Mouse (Mus musculus): ENCODE measurements at regions not wholly inside any gene's neighbourhood (a gene's known extent, or its start where the extent isn't known, plus 50 kb on each side); places are given as distances from the start of the nearest gene placed in this dataset.
"Not testable (repeated sequence)": the region's sequence is repeated elsewhere in the genome, so short reads cannot be mapped to it uniquely, and the experiment has no call there.

GRCm38 (mm10) chr4:131431188-131431587, 406.9 kb downstream of the Ptpru start:
- peak; percentile 55 for DNase-seq

GRCm38 (mm10) chr4:131432591-131433177, 405.4 kb downstream of the Ptpru start:
- DNase-seq: no peak

- no peak for DNase-seq
Measured at GRCm38 (mm10) chr4:131435222-131435621, 402.9 kb downstream of the Ptpru start.

- DNase-seq: no peak
Measured at GRCm38 (mm10) chr4:131438403-131438802, 399.7 kb downstream of the Ptpru start.

GRCm38 (mm10) chr4:131438883-131439282, 399.2 kb downstream of the Ptpru start:
- no peak for DNase-seq

GRCm38 (mm10) chr4:131440845-131441244, 397.2 kb downstream of the Ptpru start:
- DNase-seq: no peak

GRCm38 (mm10) chr4:131443518-131443917, 394.6 kb downstream of the Ptpru start:
- no peak for DNase-seq

GRCm38 (mm10) chr4:131450296-131450695, 387.8 kb downstream of the Ptpru start:
- not testable (repeated sequence) for DNase-seq

- DNase-seq: no peak
Measured at GRCm38 (mm10) chr4:131457551-131457950, 380.5 kb downstream of the Ptpru start.

GRCm38 (mm10) chr4:131459746-131460145, 378.3 kb downstream of the Ptpru start:
- no peak for DNase-seq

- DNase-seq: no peak
Measured at GRCm38 (mm10) chr4:131461312-131461711, 376.8 kb downstream of the Ptpru start.

GRCm38 (mm10) chr4:131461728-131462127, 376.4 kb downstream of the Ptpru start:
- DNase-seq: no peak

GRCm38 (mm10) chr4:131475023-131475422, 363.1 kb downstream of the Ptpru start:
- no peak for DNase-seq

- DNase-seq: no peak
Measured at GRCm38 (mm10) chr4:131478923-131479322, 359.2 kb downstream of the Ptpru start.

- DNase-seq: no peak
Measured at GRCm38 (mm10) chr4:131483958-131484605, 354.0 kb downstream of the Ptpru start.

GRCm38 (mm10) chr4:131484607-131485111, 353.4 kb downstream of the Ptpru start:
- no peak for DNase-seq

- no peak for DNase-seq
Measured at GRCm38 (mm10) chr4:131485126-131485825, 352.8 kb downstream of the Ptpru start.

- DNase-seq: peak; percentile 77
Measured at GRCm38 (mm10) chr4:131486821-131487220, 351.3 kb downstream of the Ptpru start.

GRCm38 (mm10) chr4:131488246-131488645, 349.8 kb downstream of the Ptpru start:
- DNase-seq: peak; percentile 57

GRCm38 (mm10) chr4:131489056-131489455, 349.0 kb downstream of the Ptpru start:
- DNase-seq: no peak

- no peak for DNase-seq
Measured at GRCm38 (mm10) chr4:131491960-131492359, 346.1 kb downstream of the Ptpru start.

GRCm38 (mm10) chr4:131493726-131494125, 344.4 kb downstream of the Ptpru start:
- DNase-seq: no peak

- no peak for DNase-seq
Measured at GRCm38 (mm10) chr4:131496900-131497299, 341.2 kb downstream of the Ptpru start.

Measured in kidney, adult 9 months (tissue).